Mouse (Mus musculus): ENCODE data around the gene Scrg1.
"Not testable (repeated sequence)": the region's sequence is repeated elsewhere in the genome, so short reads cannot be mapped to it uniquely, and the experiment has no call there.

Gene Scrg1

DNA sequence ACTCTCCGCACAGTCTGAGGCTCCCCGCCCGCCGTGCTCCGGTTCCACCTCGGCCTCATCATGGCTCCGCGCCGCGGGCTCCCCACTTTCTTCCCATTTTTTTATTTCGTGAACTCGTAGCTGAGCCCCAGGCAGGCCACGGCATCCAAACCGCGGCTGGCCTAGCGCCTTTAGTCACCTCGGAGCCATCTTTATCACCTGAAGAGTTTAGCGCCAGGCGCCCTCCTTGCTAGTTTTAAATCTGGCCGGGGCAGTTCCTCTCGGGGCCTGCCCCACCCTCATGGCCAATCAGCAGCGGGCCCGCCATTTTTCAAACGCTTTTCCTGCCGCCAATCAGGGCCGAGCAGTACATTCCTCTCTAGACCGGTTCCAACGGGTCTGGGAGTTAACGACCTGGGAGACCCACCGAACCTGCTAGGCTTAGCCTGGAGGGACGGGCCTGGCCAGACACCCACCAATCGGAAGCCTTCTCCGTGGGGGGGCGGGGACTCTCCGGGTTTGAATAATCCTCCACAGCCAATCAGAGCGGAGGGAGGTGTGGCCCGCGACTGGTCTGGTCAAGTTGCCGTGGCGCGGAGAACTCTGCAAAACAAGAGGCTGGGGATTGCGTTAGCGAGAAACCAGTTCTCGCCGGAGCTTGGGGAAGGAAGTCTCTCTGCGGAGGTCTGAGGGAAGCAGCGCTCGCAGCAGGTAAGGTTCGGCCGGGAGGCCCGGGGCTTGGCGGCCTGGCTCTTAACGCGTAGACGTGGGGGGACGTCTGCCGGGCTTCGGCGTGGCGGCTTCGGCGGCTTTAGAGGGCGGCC, 55.8 kb downstream of the Scrg1 start, which contains the start of gene Hmgb2:
Hmgb2 (plus strand) TSS at position 592 of the 803 bp plus-strand sequence.
- peak; percentile 100 for DNase-seq

DNA sequence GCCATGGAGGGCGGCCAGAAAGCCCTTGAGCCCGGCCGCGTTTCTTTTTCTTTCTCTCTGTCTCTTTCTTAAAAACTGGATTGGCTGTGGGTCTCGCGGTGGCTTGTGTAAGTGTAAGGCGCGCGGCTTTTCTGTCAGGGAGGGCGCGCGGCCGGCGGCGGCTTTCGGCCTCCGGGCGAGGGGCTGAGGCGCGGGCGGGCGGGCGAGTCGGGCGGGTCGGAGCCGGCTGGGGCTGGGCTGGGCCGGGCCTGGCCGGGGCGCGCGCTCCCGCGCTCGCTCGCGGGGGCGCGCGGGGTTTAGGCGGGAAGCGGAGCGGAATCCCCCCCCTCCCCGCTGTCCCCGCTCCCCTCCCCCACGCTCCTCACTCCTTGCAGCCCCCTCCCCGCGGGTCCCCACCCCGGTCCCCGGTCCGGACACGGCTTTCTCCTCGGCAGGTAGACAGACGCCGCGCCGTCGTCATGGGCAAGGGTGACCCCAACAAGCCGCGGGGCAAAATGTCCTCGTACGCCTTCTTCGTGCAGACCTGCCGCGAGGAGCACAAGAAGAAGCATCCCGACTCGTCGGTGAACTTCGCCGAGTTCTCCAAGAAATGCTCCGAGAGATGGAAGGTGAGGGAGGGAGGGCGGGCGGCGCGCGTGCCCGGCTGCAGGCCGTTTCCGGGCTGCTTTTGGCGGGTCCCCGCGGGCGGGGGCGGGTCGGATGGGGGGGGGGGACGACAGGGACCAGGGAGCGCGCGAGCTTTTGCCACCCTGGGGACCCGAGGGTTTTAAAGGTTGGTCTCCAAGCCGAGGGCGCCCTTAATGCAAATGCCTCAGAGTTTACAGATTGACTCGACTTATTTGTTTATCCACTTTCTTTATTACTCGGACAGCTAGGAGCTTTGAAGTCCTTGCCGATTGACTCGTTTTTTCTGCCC, 56.7 kb downstream of the Scrg1 start:
- DNase-seq, result no peak

DNA sequence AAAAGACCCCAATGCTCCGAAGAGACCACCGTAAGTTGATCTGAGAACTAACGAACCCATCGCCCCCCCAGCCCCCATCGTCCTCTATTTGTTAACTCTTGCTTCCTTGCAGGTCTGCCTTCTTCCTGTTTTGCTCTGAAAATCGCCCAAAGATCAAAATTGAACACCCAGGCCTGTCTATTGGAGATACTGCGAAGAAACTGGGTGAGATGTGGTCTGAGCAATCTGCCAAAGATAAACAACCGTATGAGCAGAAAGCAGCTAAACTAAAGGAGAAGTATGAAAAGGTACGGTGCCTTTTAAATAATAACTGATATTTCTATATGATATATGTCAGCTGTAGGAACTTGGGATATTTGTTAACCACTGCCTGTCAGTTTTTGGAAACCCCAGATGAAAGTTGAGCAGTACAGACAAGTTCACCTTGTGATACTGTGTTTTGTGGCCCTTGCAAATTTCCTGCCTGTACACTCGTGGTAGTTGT, 57.5 kb downstream of the Scrg1 start:
- DNase-seq, result not testable (repeated sequence)

DNA sequence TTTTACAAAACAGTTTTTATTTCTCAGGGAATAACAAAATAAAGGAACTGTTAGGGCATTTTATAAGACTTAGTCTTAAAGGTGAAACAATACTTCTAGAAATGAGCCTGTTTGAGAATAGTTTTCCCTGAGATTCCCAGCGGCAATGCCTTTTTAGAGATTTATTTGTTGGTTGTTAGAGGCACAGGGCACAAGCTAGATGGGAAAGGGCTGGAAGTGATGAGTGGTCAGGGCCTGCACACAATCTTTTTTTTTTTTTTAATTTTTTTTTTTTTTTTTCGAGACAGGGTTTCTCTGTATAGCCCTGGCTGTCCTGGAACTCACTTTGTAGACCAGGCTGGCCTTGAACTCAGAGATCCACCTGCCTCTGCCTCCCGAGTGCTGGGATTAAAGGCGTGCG, 61.0 kb downstream of the Scrg1 start:
- DNase-seq, result not testable (repeated sequence)

DNA sequence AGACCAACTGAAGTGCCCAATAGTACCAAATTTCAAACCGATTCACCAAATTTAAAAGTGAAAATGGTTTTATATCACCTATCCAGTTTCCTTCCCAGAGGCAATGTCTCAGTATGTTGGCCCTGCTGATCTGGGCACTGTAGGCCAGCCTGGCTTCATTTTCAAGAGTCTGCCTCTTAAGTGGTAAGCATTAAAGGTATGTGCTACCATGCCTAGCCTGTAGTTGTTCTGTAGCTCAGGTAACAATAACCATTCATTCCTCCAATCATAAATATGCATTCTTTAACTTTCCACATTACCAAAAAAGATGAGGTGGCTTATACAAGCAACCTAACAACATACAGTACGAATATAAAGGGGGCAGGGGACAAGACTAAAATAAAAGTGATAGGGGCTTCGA, 62.0 kb downstream of the Scrg1 start:
- DNase-seq, result no peak

DNA sequence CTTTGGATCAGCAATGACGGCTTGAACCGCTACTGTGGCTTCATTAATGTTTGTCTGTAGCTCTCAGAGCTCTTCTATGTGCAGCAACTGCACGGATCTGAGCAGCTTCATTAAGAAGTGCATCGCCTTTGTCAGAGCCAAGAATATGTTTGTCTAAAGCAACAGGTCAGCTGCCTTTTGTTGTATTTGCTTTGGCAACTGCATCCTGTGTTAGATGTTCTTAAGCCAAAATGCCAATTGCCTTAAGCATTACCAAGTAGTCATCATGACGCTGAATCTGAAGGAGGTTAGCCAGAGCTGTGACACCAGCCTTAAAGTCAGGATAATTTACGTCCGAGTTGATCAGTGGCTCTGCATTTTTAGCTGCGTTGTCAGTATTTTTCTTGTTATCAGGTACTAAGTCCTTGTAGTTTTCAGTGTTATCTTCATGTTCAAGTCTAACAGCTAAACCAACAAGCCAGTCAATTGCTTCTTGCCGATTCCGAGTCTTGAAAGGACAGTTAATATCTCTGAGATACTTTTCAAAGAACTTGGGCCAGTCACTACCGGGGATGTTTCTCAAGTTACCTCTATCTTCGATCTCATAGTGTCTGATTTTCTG, 64.6 kb downstream of the Scrg1 start:
- peak; percentile 27 for DNase-seq

Data from lung, postnatal 36 days (tissue).